Mouse (Mus musculus) leukemia stem cell, adult 10-12 weeks (primary cell): ENCODE data around the gene Med31. TPM values are rescaled to one million over a fixed set of nuclear protein-coding genes. Genes with fewer than 3 reads are reported as not detected.

Experiments used
- polyA plus RNA-seq: library from polyadenylated mRNA; stranded (reverse); fragments of >175 nt; gene quantifications from 2 replicates; pipeline ENCODE4 v1.2.3, GENCODE M21; 2012; ENCODE audit warnings: low replicate concordance

Gene Med31
- 1.2 TPM in 1 of 2 replicates, not detected in the other for polyA plus RNA-seq

GRCm38 (mm10) chr11:72215410-72215797 is at the start of gene Med31:
Gene Med31, minus strand, starts transcription at chr11:72215592.

GRCm38 (mm10) chr11:72207204-72207833 is 8.1 kb downstream of the Med31 start, which contains the start of the genes 4933427D14Rik and Txndc17:
Gene 4933427D14Rik, minus strand, starts transcription at chr11:72207459.
Gene Txndc17, plus strand, starts transcription at chr11:72207547.

GRCm38 (mm10) chr11:72206341-72207203 is 8.8 kb downstream of the Med31 start, which contains the start of gene Gm43951:
Gene Gm43951, minus strand, starts transcription at chr11:72206840.

Other genes starting within 250 kb of the Med31 start
- not detected in 2 replicates for gene Aipl1, start 178.1 kb downstream of the Med31 start, polyA plus RNA-seq
- gene Pimreg, start 173.6 kb downstream of the Med31 start, polyA plus RNA-seq: 0.46 and 1.1 TPM in 2 replicates
- 0.18 and 0.23 TPM in 2 replicates for gene Pitpnm3, start 79.8 kb downstream of the Med31 start, polyA plus RNA-seq
- 0.15 TPM in 1 of 2 replicates, not detected in the other for gene Gm43951, start 8.8 kb downstream of the Med31 start, polyA plus RNA-seq
- gene 4933427D14Rik, start 8.1 kb downstream of the Med31 start, polyA plus RNA-seq: 1.2 and 2.0 TPM in 2 replicates
- 20.2 and 31.3 TPM in 2 replicates for gene Txndc17, start 8.0 kb downstream of the Med31 start, polyA plus RNA-seq
- gene Slc13a5, start 51.6 kb upstream of the Med31 start, polyA plus RNA-seq: not detected in 2 replicates
- gene Xaf1, start 86.0 kb upstream of the Med31 start, polyA plus RNA-seq: 0.74 and 2.4 TPM in 2 replicates
- gene Fbxo39, start 98.9 kb upstream of the Med31 start, polyA plus RNA-seq: not detected in 2 replicates
- gene Tekt1, start 146.8 kb upstream of the Med31 start, polyA plus RNA-seq: not detected in 2 replicates
- gene Smtnl2, start 196.1 kb upstream of the Med31 start, polyA plus RNA-seq: 0.10 TPM in 1 of 2 replicates, not detected in the other
- not detected in 2 replicates for gene Ggt6, start 219.9 kb upstream of the Med31 start, polyA plus RNA-seq
- 79.4 and 159 TPM in 2 replicates for gene Mybbp1a, start 225.8 kb upstream of the Med31 start, polyA plus RNA-seq